Mouse (Mus musculus): Measurements from ENCODE around the gene Nup107. TPM values are rescaled to one million over a fixed set of nuclear protein-coding genes. Genes with fewer than 3 reads are reported as not detected.
"Not testable (repeated sequence)": the region's sequence is repeated elsewhere in the genome, so short reads cannot be mapped to it uniquely, and the experiment has no call there.

Nup107 gene
- polyA plus RNA-seq, 1 experiment from 2014 or later = 39.1 TPM

DNA sequence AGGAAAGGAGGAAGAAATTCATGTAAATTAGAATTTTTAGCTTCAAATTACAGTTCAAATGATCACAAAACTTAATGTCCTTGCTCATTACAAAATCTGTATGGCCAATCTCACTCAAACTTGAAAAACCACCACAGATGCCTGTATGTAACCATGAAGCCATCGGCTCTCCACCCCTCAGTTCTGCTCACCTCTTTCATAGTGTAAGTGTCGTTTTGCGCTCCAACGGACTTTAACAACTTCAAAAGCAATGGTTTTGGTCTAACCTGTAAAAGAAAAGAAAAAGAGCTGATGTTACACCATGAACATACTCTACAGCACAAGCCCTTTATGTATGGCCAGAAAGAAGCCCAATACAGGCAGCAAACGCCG is 87.6 kb downstream of the Nup107 start:
- H3K4me3 ChIP-seq (replicated peaks; ENCODE audit: low read length) = no peak overlapping the region
- peaks cover 78% of the 10 kb centered on the region for H3K36me3 ChIP-seq (replicated peaks; ENCODE audit: control insufficient read depth, insufficient read depth)
- H3K27me3 ChIP-seq (ENCODE audit: control insufficient read depth, insufficient read depth, low read length) = no peaks in the 10 kb centered on the region
- no peak overlapping the region for H3K27ac ChIP-seq
- no peaks in the 10 kb centered on the region for H3K9me3 ChIP-seq (ENCODE audit: control insufficient read depth, low read length)
- ATAC-seq (ENCODE audit: low FRiP score) (no peak), DNase-seq (ENCODE audit: low spot score) (no peak)
- peaks cover 13% of the 10 kb centered on the region for H3K4me1 ChIP-seq (replicated peaks; ENCODE audit: control insufficient read depth, insufficient read depth, low read length)
- H3K9ac ChIP-seq = no peak overlapping the region
- 96% methylated on average over 6 of the region's 6 CpGs for WGBS
- H3K4me2 ChIP-seq (replicated peaks) = no peak overlapping the region

DNA sequence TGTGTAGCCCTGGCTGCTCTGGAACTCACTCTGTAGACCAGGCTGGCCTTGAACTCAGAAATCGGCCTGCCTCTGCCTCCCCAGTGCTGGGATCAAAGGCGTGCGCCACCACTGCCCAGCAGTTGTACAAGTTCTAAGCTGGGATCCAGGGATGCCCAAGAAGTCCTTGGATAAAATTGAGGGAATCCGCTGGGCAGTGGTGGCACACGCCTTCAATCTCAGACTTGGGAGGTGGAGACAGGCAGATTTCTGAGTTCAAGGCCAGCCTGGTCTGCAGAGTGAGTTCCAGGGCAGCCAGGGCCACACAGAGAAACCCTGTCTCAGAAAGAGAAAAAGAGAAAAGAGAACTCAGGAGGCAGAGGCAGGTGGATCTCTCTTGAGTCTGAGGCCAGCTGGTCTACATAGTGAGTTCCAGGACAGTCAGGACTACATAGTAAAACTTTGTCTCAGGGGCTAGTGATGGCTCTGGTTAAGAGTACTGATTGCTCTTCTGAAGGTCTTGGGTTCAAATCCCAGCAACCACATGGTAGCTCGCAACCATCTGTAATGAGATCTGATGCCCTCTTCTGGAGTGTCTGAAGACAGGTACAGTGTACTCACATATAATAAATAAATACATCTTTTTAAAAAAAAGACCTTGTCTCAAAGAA is 88.1 kb downstream of the Nup107 start:
- WGBS = over 99% methylated on average over 6 of the region's 6 CpGs
- H3K9ac ChIP-seq = not testable (repeated sequence)
- H3K36me3 ChIP-seq (replicated peaks; ENCODE audit: control insufficient read depth, insufficient read depth) = peaks cover 83% of the 10 kb centered on the region

DNA sequence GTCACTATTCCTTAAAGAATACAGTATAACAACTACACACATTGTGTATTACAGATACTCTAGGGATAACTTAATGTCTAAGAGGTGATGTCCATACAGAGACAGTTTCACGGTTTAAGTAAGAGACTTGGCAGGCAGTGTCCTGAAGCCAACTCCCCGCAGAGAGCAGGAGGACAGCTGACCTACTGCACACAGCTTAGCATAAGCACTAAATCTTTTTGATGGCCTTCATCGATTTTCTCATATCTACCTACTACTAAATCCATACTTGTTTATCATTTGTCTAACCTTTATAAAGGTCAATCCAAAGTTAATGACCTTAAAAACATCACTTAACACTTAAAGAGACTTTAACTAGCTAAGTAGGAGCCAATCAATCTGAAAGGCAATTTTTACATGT is 89.0 kb downstream of the Nup107 start:
- Histone ChIP-seq H3K4me1 (replicated peaks; ENCODE audit: control insufficient read depth, insufficient read depth, low read length) (0 out of 2 replicates have a peak, but pooled peaks cover 3% of the 10 kb centered on the region), H3K9ac (no peak overlapping the region), H3K27me3 (ENCODE audit: control insufficient read depth, insufficient read depth, low read length) (no peaks in the 10 kb centered on the region), H3K27ac (no peak overlapping the region), H3K36me3 (replicated peaks; ENCODE audit: control insufficient read depth, insufficient read depth) (peaks cover 92% of the 10 kb centered on the region), H3K4me2 (replicated peaks) (no peak overlapping the region), H3K9me3 (ENCODE audit: control insufficient read depth, low read length) (no peaks in the 10 kb centered on the region), H3K4me3 (replicated peaks; ENCODE audit: low read length) (no peak overlapping the region)
- 94% methylated on average over 3 of the region's 3 CpGs for WGBS
- DNase-seq (ENCODE audit: low spot score) (no peak), ATAC-seq (ENCODE audit: low FRiP score) (no peak)

More for the DNA sequence above, 88.1 kb downstream of the Nup107 start:
- H3K9me3 ChIP-seq (ENCODE audit: control insufficient read depth, low read length); H3K27ac ChIP-seq; H3K4me2 ChIP-seq (replicated peaks); ATAC-seq (ENCODE audit: low FRiP score); H3K4me3 ChIP-seq (replicated peaks; ENCODE audit: low read length); H3K27me3 ChIP-seq (ENCODE audit: control insufficient read depth, insufficient read depth, low read length); DNase-seq (ENCODE audit: low spot score): not testable (repeated sequence)
- peaks cover 11% of the 10 kb centered on the region for H3K4me1 ChIP-seq (replicated peaks; ENCODE audit: control insufficient read depth, insufficient read depth, low read length)

DNA sequence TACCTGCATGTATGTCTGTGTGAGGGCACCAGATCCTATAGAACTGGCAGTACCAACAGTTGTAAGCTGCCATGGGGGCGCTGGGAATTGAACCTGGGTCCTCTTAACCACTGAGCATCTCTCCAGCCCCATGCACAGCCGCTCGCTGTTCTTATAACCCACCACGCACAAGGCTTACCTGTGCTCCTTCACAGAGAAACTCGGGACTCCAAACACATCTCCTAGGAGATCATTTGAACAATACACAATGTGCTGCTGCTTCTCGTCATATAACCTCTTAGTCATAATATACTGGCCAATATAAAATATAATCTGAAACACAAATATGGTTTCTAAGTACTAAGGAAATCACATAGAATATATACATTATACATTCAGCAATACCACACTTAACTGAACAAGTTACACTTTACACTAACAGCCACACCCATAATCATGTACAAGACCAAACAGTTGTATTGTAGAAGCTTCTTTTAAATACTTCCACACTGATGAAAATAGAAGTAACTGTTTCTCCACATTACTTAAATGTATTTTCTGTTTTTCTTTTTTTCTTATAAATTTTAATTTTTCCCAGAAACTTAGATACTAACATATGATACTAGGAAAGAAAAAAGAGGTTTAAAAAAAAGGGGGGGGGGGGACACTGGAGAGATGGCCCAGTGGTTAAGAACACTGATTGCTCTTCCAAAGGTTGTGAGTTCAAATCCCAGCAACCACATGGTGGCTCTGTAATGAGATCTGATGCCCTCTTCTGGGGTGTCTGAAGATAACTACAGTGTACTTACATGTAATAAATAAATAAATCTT is 90.3 kb downstream of the Nup107 start:
- peaks cover 96% of the 10 kb centered on the region for H3K36me3 ChIP-seq (replicated peaks; ENCODE audit: control insufficient read depth, insufficient read depth)
- WGBS = 95% methylated on average over 6 of the region's 6 CpGs
- no peak overlapping the region for H3K4me2 ChIP-seq (replicated peaks)
- H3K9me3 ChIP-seq (ENCODE audit: control insufficient read depth, low read length) = no peaks in the 10 kb centered on the region
- 0 out of 2 replicates have a peak, but pooled peaks cover 3% of the 10 kb centered on the region for H3K4me1 ChIP-seq (replicated peaks; ENCODE audit: control insufficient read depth, insufficient read depth, low read length)
- no peak overlapping the region for H3K27ac ChIP-seq
- H3K27me3 ChIP-seq (ENCODE audit: control insufficient read depth, insufficient read depth, low read length) = no peaks in the 10 kb centered on the region
- ATAC-seq (ENCODE audit: low FRiP score) (no peak), DNase-seq (ENCODE audit: low spot score) (no peak)
- no peak overlapping the region for H3K4me3 ChIP-seq (replicated peaks; ENCODE audit: low read length)
- no peak overlapping the region for H3K9ac ChIP-seq

DNA sequence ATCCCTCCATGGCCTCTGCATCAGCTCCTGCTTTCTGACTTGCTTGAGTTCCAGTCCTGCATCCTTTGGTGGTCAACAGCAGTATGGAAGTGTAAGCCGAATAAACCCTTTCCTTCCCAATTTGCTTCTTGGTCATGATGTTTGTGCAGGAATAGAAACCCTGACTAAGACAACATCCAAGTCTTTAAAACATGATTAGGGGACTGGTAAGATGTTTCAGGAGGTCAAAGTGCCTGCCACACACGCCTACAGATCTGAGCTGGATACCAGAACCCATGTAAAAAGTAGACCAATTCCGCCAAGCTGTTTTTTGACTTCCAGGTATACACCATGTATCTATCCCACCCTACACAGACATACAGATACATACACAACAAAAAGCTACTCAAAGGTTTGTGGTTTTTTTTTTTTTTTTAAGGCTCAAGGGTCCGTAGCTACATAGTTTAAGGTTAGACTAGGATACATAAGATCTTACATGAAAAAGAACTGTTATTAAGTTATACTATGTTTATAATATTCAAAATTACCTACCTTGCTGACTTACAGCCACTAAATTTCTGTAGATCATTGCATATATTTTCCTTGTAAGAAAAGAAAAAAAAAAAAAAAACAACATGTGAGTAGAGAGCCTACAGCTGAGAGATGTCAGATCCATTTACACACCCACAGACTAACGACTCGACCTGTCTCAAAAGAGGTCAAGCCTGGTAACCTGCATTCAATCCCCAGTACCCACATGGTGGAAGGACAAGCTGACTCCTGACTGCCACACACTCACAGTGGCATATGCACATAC is 91.3 kb downstream of the Nup107 start:
- Histone ChIP-seq H3K36me3 (replicated peaks; ENCODE audit: control insufficient read depth, insufficient read depth) (peaks cover 96% of the 10 kb centered on the region), H3K27me3 (ENCODE audit: control insufficient read depth, insufficient read depth, low read length) (no peaks in the 10 kb centered on the region), H3K27ac (no peak overlapping the region), H3K4me1 (replicated peaks; ENCODE audit: control insufficient read depth, insufficient read depth, low read length) (no peaks in the 10 kb centered on the region), H3K4me2 (replicated peaks) (no peak overlapping the region), H3K9me3 (ENCODE audit: control insufficient read depth, low read length) (no peaks in the 10 kb centered on the region), H3K9ac (no peak overlapping the region), H3K4me3 (replicated peaks; ENCODE audit: low read length) (no peak overlapping the region)
- no peak for DNase-seq (ENCODE audit: low spot score)
- 92% methylated on average over 6 of the region's 6 CpGs for WGBS
- no peak for ATAC-seq (ENCODE audit: low FRiP score)

Other genes starting within 250 kb of the Nup107 start
- gene Cpm, start 163.2 kb downstream of the Nup107 start, polyA plus RNA-seq (2014; fragmentation: Nextera tagmentation; extraction: Ambion mirVana) = 2.8 and 3.0 TPM in 2 replicates
- 47.2 and 48.4 TPM in 2 replicates for gene Mdm2, start 81.9 kb downstream of the Nup107 start, polyA plus RNA-seq (2014; fragmentation: Nextera tagmentation; extraction: Ambion mirVana)
- 24.8 and 28.9 TPM in 2 replicates for gene Slc35e3, start 46.3 kb downstream of the Nup107 start, polyA plus RNA-seq (2014; fragmentation: Nextera tagmentation; extraction: Ambion mirVana)
- gene Rap1b, start 53.3 kb upstream of the Nup107 start, polyA plus RNA-seq (2014; fragmentation: Nextera tagmentation; extraction: Ambion mirVana) = 181 and 195 TPM in 2 replicates